Mouse (Mus musculus): ENCODE measurements at regions not wholly inside any gene's neighbourhood (a gene's known extent, or its start where the extent isn't known, plus 50 kb on each side); places are given as distances from the start of the nearest gene placed in this dataset.

DNA sequence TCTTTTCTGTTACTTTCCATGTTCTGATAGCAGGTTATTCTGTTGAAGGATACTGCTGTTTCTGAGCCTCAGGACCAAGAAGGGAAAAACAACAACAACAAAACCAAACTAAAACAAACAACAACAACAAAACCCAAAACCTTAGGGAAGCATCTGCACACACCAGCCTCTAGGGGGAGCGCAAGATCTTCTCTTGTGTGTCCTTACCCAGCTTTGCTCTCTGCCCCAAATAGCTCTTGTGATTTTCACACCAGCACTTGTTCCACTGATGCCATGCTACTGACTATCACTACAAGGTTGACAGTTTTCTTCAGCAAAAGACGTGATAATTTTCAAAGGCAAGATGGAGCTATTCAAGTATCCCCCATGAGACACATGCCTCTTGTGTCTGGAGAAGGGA, 59.8 kb upstream of the Nrg3 start:
- no peak overlapping the region for H3K4me2 ChIP-seq (ENCODE audit: low read depth, low read length)
- WGBS, result 20% methylated on average over 2 of the region's 2 CpGs
- H3K9ac ChIP-seq (replicated peaks; ENCODE audit: low read length), result no peak overlapping the region
- H3K4me1 ChIP-seq (ENCODE audit: control insufficient read depth, insufficient read depth, low read length), result no peaks in the 10 kb centered on the region
- no peaks in the 10 kb centered on the region for H3K9me3 ChIP-seq (replicated peaks; ENCODE audit: control insufficient read depth, low read length)
- DNase-seq (ENCODE audit: low spot score), result peak; percentile 68
- no peaks in the 10 kb centered on the region for H3K36me3 ChIP-seq (replicated peaks; ENCODE audit: control insufficient read depth, insufficient read depth, low read depth, low read length)
- no peak for ATAC-seq (replicated peaks; ENCODE audit: insufficient number of reproducible peaks, low FRiP score, low TSS enrichment, low read depth)
- H3K4me3 ChIP-seq (ENCODE audit: low read depth, low read length), result no peak overlapping the region
- no peaks in the 10 kb centered on the region for H3K27me3 ChIP-seq (ENCODE audit: control insufficient read depth, insufficient read depth, low read length)
- H3K27ac ChIP-seq (replicated peaks; ENCODE audit: low read depth, low read length), result no peak overlapping the region

All from embryonic facial prominence, embryonic 11.5 days (tissue).